Mouse (Mus musculus) kidney, embryonic 16.5 days (tissue): ENCODE measurements around the gene Best2. TPM values are rescaled to one million over a fixed set of nuclear protein-coding genes. Genes with fewer than 3 reads are reported as not detected.

Source experiments
- ATAC-seq: fragments of 200-750 bp; cut with Nextera tagmentation; 2 replicates; pipeline ENCODE4 v1.8.0; 2017; ENCODE audit warnings: moderate TSS enrichment; ENCODE audit not compliant: low FRiP score, low TSS enrichment
- H3K27ac ChIP-seq: fragments of 300-500 bp; sonication (generic); 2 replicates; pipeline ENCODE4 v1.5.1; 2014; ENCODE audit warnings: low read length
- H3K27me3 ChIP-seq: fragments of 300-500 bp; sonication (generic); 2 replicates; pipeline ENCODE4 v1.6.1; 2014; ENCODE audit warnings: low read length, control low read depth, mixed read lengths; ENCODE audit not compliant: insufficient read depth
- H3K36me3 ChIP-seq: fragments of 300-500 bp; sonication (generic); 2 replicates; pipeline ENCODE4 v1.6.1; 2014; ENCODE audit warnings: low read length, control low read depth, mixed read lengths; ENCODE audit not compliant: insufficient read depth
- H3K4me1 ChIP-seq: fragments of 300-500 bp; sonication (generic); 2 replicates; pipeline ENCODE4 v1.6.1; 2014; ENCODE audit warnings: low read length, control low read depth, mixed read lengths; ENCODE audit not compliant: insufficient read depth
- H3K4me2 ChIP-seq: fragments of 300-500 bp; sonication (generic); replicated peaks from 2 replicates; pipeline ENCODE4 v1.6.1; 2014; ENCODE audit warnings: low read depth, low read length
- H3K4me3 ChIP-seq: fragments of 300-500 bp; sonication (generic); 2 replicates; pipeline ENCODE4 v1.5.1; 2014; ENCODE audit warnings: mild to moderate bottlenecking, low read length
- H3K9ac ChIP-seq: fragments of 300-500 bp; sonication (generic); replicated peaks from 2 replicates; pipeline ENCODE4 v1.6.1; 2014; ENCODE audit warnings: low read length
- H3K9me3 ChIP-seq: fragments of 300-500 bp; sonication (generic); 2 replicates; pipeline ENCODE4 v1.6.1; 2016; ENCODE audit warnings: low read length, control low read depth
- WGBS: fragments of 180-500 bp; shearing (Covaris S2); extraction: QIAGEN DNeasy Blood & Tissue Kit; methylation state at CpG from one replicate; pipeline ENCODE4 v1.1.7; 2014; 5-methylcytosine and 5-hydroxymethylcytosine counted together
- polyA plus RNA-seq: library from polyadenylated mRNA; unstranded; fragments of >200 nt; fragmentation: Nextera tagmentation; extraction: Ambion mirVana; gene quantifications from 2 replicates; pipeline ENCODE4 v1.2.1, GENCODE M21; 2015

The Best2 gene
- polyA plus RNA-seq, 1 experiment from 2014 or later: not detected

DNA sequence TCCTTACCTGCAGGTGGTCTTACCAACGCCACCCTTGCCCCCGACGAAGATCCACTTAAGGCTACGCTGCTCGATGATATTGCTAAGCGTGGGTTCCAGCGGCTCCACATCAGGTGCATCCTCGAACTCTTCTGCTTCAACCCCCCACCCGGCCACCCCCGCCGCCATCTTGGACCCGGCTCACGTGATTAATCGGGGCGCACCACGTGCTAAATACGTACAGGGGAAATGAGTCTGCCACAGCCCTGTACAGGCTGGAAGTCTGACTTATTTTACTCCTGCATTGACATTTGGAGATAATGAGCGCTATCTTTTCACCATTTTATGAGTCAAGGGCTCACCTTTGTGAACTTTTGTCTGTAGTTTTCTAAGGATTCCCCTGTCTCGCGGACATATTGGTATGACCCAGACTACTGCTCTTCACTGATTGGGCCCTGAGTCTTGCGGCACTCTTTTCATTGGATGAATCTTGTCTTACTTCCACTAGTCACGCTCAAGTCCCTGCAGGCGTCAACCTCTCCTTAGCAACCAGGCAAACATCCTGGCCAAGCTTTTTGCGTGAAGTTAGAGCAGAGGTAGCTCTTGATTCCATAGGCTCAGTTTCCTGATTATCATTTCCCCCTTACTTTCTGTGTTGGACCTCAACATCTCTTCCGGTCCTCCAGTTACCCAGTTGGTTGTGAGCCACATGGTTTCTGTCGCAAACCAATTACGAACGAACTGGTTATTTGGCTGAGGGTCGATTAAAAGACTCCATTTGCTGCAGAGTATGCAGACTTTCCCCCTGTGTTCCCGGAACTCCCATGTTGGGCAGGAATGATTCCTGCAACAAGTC is 11.0 kb upstream of the Best2 start, which contains the start of gene Asna1:
Gene Asna1 (minus strand): TSS at position 184 of the 835 bp plus-strand sequence.
- peak within 1 kb of the TSS; percentile 83 for H3K4me2 ChIP-seq
- no peaks in the 10 kb centered on the region for H3K9me3 ChIP-seq
- H3K4me1 ChIP-seq: peaks cover 33% of the 10 kb centered on the region
- peak; percentile 91 for ATAC-seq
- H3K9ac ChIP-seq: peak within 1 kb of the TSS; percentile 68
- 4% methylated on average over 30 of the region's 30 CpGs for WGBS
- peak within 1 kb of the TSS; percentile 94 for H3K27ac ChIP-seq
- peaks cover 37% of the 10 kb centered on the region for H3K36me3 ChIP-seq
- H3K4me3 ChIP-seq: peak within 1 kb of the TSS; percentile 73
- no peaks in the 10 kb centered on the region for H3K27me3 ChIP-seq

DNA sequence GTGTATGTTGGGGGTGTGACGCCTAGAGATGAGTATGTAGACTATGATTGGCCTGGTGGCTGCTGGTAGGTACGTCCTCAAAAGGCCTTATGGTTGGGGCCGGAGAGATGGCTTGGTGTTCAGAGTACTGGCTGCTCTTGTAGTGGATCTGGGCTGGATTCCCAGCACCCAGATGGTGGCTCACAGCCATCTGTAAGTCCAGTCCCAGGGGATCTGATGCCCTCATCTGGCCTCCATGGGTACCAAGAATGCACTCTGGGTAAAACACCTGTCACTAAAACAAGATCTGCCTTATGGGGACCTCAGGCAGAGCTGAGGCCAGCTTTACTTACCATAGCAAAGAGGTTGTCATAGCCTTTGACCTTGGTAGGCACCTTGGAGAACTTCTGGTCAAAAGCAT is 9.5 kb upstream of the Best2 start:
- Histone ChIP-seq H3K36me3 (peaks cover 27% of the 10 kb centered on the region), H3K9me3 (no peaks in the 10 kb centered on the region), H3K27me3 (no peaks in the 10 kb centered on the region), H3K4me2 (peak overlapping the region; percentile 83; the same call in 1 of the 2 replicates), H3K4me3 (peak overlapping the region; percentile 73; the same call in 1 of the 2 replicates), H3K9ac (no peak overlapping the region), H3K27ac (no peak overlapping the region), H3K4me1 (peaks cover 30% of the 10 kb centered on the region)
- 93% methylated on average over 3 of the region's 3 CpGs for WGBS
- no peak for ATAC-seq

DNA sequence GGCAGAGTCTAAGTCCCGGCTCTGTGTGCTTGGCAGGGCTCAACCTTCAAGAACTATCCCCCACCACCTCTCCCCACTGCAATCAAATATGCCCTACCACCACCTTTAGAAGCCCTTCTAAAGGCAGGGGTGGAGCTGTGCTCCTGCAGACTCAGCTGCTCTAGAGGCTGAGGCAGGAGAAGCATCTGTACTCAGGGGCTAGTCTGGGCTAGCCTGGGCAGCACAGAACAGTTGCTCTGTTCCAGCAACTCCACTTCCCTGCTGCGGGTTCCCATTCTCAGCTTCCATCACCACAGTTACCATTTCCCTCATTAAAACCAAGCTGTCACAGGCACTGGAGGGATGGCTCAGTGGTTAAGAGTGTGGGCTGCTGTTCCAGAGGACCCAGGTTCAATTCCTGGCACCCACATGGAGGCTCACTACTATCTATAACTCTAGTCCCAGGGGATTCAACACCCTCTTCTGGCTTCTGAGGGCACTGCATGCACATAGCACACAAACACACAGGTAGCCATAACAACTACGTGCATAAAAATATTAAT is 7.3 kb upstream of the Best2 start:
- no peak overlapping the region for H3K9ac ChIP-seq
- no peak overlapping the region for H3K27ac ChIP-seq
- no peak overlapping the region for H3K4me3 ChIP-seq
- WGBS: 95% methylated on average over 3 of the region's 3 CpGs
- no peak overlapping the region for H3K4me2 ChIP-seq
- H3K9me3 ChIP-seq: no peaks in the 10 kb centered on the region
- peaks cover 19% of the 10 kb centered on the region for H3K4me1 ChIP-seq
- peaks cover 40% of the 10 kb centered on the region for H3K36me3 ChIP-seq
- no peak for ATAC-seq
- no peaks in the 10 kb centered on the region for H3K27me3 ChIP-seq

DNA sequence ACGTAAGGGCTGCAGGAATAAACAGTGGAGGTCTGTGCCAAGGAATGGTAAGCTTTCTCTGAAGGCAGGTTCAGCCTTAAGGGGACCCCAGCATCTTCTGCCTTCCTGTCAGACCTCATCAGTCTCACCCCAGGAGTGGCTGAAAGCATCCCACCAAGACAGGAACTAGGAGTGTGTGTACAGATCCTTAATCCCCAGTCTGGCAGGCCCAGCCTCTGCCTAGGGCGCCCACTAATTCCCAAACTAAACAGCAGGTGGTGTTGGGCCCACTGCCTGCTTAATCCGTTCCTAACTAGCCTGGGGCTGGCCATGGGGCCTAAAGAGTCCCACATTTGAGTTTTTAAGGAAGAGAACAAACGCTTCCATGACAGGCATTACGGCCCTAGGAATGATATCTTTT is 2.9 kb upstream of the Best2 start:
- Histone ChIP-seq H3K9ac (no peak overlapping the region), H3K9me3 (no peaks in the 10 kb centered on the region), H3K4me2 (no peak overlapping the region), H3K27ac (no peak overlapping the region), H3K4me3 (no peak overlapping the region), H3K4me1 (no peaks in the 10 kb centered on the region), H3K27me3 (peaks cover 15% of the 10 kb centered on the region), H3K36me3 (peaks cover 30% of the 10 kb centered on the region)
- WGBS: 61% methylated on average over 5 of the region's 5 CpGs
- ATAC-seq: no peak

DNA sequence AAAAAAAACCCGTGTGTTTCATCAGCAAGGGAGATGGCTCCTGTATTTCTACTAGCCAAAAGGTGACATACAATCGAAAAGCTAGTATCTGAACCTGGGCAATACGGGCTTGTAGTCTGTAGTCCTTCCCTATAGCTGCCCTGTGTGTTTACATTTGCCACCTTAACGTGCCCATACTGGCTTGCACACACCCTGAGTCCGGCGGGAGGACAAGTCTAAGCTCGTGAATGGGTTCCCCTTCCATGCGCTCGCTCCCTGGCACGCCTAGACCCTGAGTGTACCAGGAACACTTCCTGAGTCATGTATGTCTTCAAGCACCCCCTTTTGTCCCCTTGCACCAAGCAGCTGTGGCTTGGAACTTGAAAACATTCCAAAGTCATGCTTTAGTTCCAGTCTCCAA is 2.4 kb upstream of the Best2 start:
- H3K27me3 ChIP-seq: peaks cover 15% of the 10 kb centered on the region
- H3K27ac ChIP-seq: no peak overlapping the region
- no peaks in the 10 kb centered on the region for H3K4me1 ChIP-seq
- no peak overlapping the region for H3K9ac ChIP-seq
- ATAC-seq: no peak
- H3K9me3 ChIP-seq: no peaks in the 10 kb centered on the region
- H3K36me3 ChIP-seq: peaks cover 26% of the 10 kb centered on the region
- 67% methylated on average over 10 of the region's 10 CpGs for WGBS
- no peak overlapping the region for H3K4me3 ChIP-seq
- no peak overlapping the region for H3K4me2 ChIP-seq

DNA sequence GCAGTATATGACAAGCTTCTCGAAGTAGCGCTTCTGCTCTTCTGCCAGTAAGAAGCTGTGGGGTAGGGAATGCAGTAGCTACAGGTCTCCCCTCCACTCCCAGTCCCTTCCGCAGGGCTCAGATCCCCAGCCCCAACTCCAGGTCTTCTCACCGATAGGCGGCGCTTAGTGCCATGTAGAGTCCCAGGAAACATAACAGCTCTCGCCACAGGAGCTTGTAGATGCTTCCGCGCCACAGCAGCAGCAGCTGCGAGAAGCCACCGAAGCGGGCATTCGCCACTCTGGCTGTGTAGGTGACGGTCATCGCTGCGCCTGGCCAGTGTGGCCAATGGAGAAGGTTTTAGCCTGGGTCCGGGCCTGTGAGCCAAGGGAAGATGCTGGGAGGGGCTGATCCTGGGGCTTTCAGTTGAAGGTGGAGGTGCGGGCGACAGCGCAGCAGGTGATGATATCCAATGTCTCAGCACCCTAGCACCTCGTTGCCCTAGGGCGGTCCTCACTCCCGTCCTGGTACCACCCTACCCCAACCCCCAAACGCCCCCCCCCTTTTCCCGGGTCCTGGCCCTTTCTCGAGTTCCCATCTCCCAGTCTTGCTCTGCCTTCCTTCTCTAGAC is 996 bp downstream of the Best2 start:
- Histone ChIP-seq H3K4me1 (no peaks in the 10 kb centered on the region), H3K4me3 (peak overlapping the region; percentile 35), H3K9ac (peak overlapping the region; percentile 40; the same call in 1 of the 2 replicates), H3K4me2 (peak overlapping the region; percentile 59), H3K36me3 (peaks cover 8% of the 10 kb centered on the region), H3K9me3 (no peaks in the 10 kb centered on the region), H3K27me3 (peaks cover 28% of the 10 kb centered on the region), H3K27ac (no peak overlapping the region)
- 6% methylated on average over 26 of the region's 26 CpGs for WGBS
- ATAC-seq: peak; percentile 72

DNA sequence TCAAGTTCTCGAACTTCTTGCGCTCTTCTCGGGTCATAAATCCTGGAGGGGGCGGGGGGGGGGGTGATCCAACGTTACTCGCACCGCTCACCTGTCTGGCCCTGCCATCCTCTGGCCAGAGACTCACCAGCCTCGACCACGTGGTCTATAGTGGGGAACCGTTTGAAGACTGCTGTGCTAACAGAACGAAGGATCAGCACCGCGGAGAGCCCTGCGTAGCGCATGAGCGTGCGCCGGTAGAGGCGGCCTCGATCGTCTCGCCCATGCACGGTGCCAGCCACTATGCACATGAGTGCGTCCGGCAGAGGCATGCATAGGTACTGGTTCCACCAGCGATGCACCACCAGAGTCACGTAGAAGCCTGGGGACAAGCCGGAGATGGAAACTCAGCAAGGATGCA is 3.1 kb downstream of the Best2 start:
- ATAC-seq: no peak; the same call in 1 of the 2 replicates
- Histone ChIP-seq H3K36me3 (no peaks in the 10 kb centered on the region), H3K4me2 (no peak overlapping the region), H3K9me3 (no peaks in the 10 kb centered on the region), H3K27ac (no peak overlapping the region), H3K4me1 (no peaks in the 10 kb centered on the region), H3K27me3 (peaks cover 36% of the 10 kb centered on the region), H3K4me3 (no peak overlapping the region), H3K9ac (no peak overlapping the region)
- WGBS: 11% methylated on average over 28 of the region's 28 CpGs

DNA sequence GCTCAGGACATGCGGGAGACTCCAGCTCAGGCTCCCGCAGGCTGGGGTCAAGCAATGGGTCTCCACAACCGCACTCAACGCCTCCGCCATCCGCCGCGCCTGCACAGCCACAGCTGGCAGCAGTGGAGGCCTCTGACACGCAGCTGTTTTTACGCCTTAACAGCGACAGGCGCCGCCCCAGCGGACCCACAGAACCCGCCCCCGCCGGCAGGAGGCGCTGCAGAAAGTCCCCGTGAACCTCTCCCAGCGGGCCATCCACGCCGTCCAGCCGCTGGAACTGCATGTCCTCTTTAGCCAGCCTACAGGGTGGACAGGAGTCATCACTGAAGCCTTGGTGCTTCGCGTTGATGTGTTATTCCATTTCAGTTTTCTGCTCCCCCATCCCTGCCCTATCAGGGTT is 6.6 kb downstream of the Best2 start:
- H3K4me2 ChIP-seq: no peak overlapping the region
- 0 out of 2 replicates have a peak overlapping the region, but pooled peaks have one; percentile 3 for H3K4me3 ChIP-seq
- ATAC-seq: no peak
- 10% methylated on average over 25 of the region's 25 CpGs for WGBS
- peak overlapping the region; percentile 25; the same call in 1 of the 2 replicates for H3K9ac ChIP-seq
- no peaks in the 10 kb centered on the region for H3K9me3 ChIP-seq
- H3K27ac ChIP-seq: no peak overlapping the region
- no peaks in the 10 kb centered on the region for H3K36me3 ChIP-seq
- peaks cover 23% of the 10 kb centered on the region for H3K27me3 ChIP-seq
- no peaks in the 10 kb centered on the region for H3K4me1 ChIP-seq

DNA sequence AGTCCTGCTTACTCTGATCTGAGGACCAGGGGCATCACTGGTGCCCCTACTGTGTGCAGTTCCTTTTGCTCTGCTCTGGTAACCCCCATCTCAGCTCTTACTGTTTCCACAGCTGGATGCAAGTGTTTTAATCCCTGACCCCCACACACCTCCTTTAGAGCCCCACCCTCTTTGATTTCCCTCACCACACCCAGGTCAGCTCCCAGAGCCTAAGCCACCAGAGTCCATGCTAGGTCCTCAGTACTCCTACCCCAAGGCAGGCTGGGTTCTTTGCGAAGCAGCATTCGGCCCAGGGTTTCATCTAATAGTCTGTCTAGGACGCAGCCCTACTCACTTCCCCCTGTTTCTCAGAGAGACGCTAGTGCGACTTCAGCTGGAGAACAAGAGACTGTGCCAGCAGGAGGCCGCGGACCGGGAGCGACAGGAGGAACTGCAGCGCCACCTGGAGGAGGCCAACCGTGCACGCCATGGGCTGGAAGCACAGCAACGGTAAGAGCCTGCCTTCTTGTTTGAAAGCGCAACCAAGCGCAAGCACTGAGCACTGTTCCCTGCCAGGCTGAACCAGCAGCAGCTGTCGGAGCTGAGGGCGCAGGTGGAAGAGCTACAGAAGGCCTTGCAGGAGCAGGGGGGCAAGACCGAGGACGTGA is 16.6 kb downstream of the Best2 start:
- Histone ChIP-seq H3K4me1 (peaks cover 6% of the 10 kb centered on the region), H3K9ac (0 out of 2 replicates have a peak overlapping the region, but pooled peaks have one; percentile 13), H3K9me3 (no peaks in the 10 kb centered on the region), H3K36me3 (0 out of 2 replicates have a peak, but pooled peaks cover 4% of the 10 kb centered on the region), H3K4me3 (no peak overlapping the region), H3K4me2 (0 out of 2 replicates have a peak overlapping the region, but pooled peaks have one; percentile 10), H3K27ac (no peak overlapping the region), H3K27me3 (no peaks in the 10 kb centered on the region)
- peak; percentile 76 for ATAC-seq
- 8% methylated on average over 19 of the region's 19 CpGs for WGBS
